Mouse (Mus musculus): ENCODE measurements around the gene Dctn3.

GRCm38 (mm10) chr4:41761680-41762079, 38.7 kb upstream of the Dctn3 start:
- TF ChIP-seq CTCF (IDR thresholded peaks at IDR 0.05; ENCODE audit: borderline replicate concordance, insufficient read depth, low read length) = no peak
- peak; percentile 44; the same call in 1 of the 2 replicates for TF ChIP-seq POLR2A (IDR thresholded peaks at IDR 0.05; ENCODE audit: low read depth, low read length)
